Mouse (Mus musculus) limb, embryonic 14.5 days (tissue): ENCODE results near the gene Rtp3. TPM values are rescaled to one million over a fixed set of nuclear protein-coding genes. Genes with fewer than 3 reads are reported as not detected.

ENCODE experiments used
- ATAC-seq: fragments of 200-750 bp; cut with Nextera tagmentation; 2 replicates; pipeline ENCODE4 v1.8.0; 2017; ENCODE audit warnings: low read depth, moderate number of reproducible peaks, moderate TSS enrichment; ENCODE audit not compliant: low FRiP score
- DNase-seq: peaks from one replicate; pipeline ENCODE4 v3.0.0-alpha.2; 2015; ENCODE audit warnings: low spot score
- H3K27ac ChIP-seq: fragments of 300-500 bp; sonication (generic); replicated peaks from 2 replicates; pipeline ENCODE4 v1.5.1; 2014; ENCODE audit warnings: low read depth, mild to moderate bottlenecking, low read length, moderate library complexity, mixed read lengths
- H3K27me3 ChIP-seq: fragments of 300-500 bp; sonication (generic); 2 replicates; pipeline ENCODE4 v1.6.1; 2014; ENCODE audit warnings: low read length, mixed read lengths; ENCODE audit not compliant: control insufficient read depth, insufficient read depth
- H3K36me3 ChIP-seq: fragments of 300-500 bp; sonication (generic); 2 replicates; pipeline ENCODE4 v1.6.1; 2014; ENCODE audit warnings: mild to moderate bottlenecking, low read length, moderate library complexity, mixed read lengths; ENCODE audit not compliant: control insufficient read depth, insufficient read depth
- H3K4me1 ChIP-seq: fragments of 300-500 bp; sonication (generic); 2 replicates; pipeline ENCODE4 v1.6.1; 2014; ENCODE audit warnings: antibody characterized with exemption, low read length, mixed read lengths; ENCODE audit not compliant: control insufficient read depth, insufficient read depth
- H3K4me2 ChIP-seq: fragments of 300-500 bp; sonication (generic); replicated peaks from 2 replicates; pipeline ENCODE4 v1.6.1; 2014; ENCODE audit warnings: low read depth, mild to moderate bottlenecking, low read length, moderate library complexity; ENCODE audit not compliant: severe bottlenecking
- H3K4me3 ChIP-seq: fragments of 300-500 bp; sonication (generic); replicated peaks from 2 replicates; pipeline ENCODE4 v1.5.1; 2014; ENCODE audit warnings: low read length
- H3K9ac ChIP-seq: fragments of 300-500 bp; sonication (generic); 2 replicates; pipeline ENCODE4 v1.6.1; 2014; ENCODE audit warnings: mild to moderate bottlenecking, low read depth, low read length, moderate library complexity; ENCODE audit not compliant: severe bottlenecking
- H3K9me3 ChIP-seq: fragments of 300-500 bp; sonication (generic); 2 replicates; pipeline ENCODE4 v1.6.1; 2016; ENCODE audit warnings: low read length; ENCODE audit not compliant: control insufficient read depth
- POLR2A ChIP-seq: fragments of 200-500 bp; IDR thresholded peaks from 2 replicates; pipeline ENCODE4 v1.8.0; 2012; ENCODE audit warnings: inconsistent platforms, mild to moderate bottlenecking, moderate library complexity, borderline replicate concordance; ENCODE audit not compliant: insufficient read depth, insufficient read length; ENCODE audit errors: extremely low read depth
- WGBS: fragments of 180-500 bp; shearing (Covaris S2); extraction: QIAGEN DNeasy Blood & Tissue Kit; methylation state at CpG from one replicate; pipeline ENCODE4 v1.1.7; 2014; 5-methylcytosine and 5-hydroxymethylcytosine counted together
- polyA plus RNA-seq, 2 experiments: library from polyadenylated mRNA; depleted of rRNA in 1 of 2; stranded (reverse) in 1 of 2; unstranded in 1 of 2; fragments of >200 nt; fragmentation: Nextera tagmentation in 1 of 2; extraction: Ambion mirVana in 1 of 2; gene quantifications; 2 replicates each; pipeline versions ENCODE4 v1.2.1 to v1.2.3; 2012 to 2014

The Rtp3 gene
- polyA plus RNA-seq (2012; rRNA removed) (0.20 and 0.24 TPM in 2 replicates), polyA plus RNA-seq (2014; fragmentation: Nextera tagmentation; extraction: Ambion mirVana) (not detected in 2 replicates)

DNA sequence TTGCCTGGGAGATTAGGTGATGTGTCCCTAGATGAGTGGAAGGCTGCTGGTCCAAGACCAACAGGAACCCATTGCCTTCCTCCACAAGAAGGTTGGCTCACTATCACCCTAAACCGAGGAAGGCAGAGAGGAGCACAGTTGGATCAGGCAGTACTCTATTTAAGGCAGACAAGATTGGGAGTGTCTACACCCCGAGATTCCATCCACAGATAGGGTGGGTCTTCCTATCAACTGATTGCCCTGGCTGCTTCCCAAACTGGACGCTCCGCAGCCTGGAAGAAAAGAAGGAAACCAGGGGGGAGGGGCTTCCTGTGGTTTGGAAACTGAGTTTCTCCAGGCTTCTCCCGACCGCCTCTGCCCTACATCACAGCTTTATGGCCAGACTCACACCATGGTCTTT, at the start of gene Rtp3:
Rtp3 (minus strand) TSS at position 380 of the 400 bp plus-strand sequence.
- no peaks in the 10 kb centered on the region for H3K9me3 ChIP-seq
- TF ChIP-seq POLR2A, result no peak
- H3K4me3 ChIP-seq, result no peak within 1 kb of the TSS
- no peaks in the 10 kb centered on the region for H3K27me3 ChIP-seq
- ATAC-seq, result no peak
- no peak within 1 kb of the TSS for H3K9ac ChIP-seq
- DNase-seq, result no peak
- H3K4me2 ChIP-seq, result no peak within 1 kb of the TSS
- no peaks in the 10 kb centered on the region for H3K36me3 ChIP-seq
- H3K4me1 ChIP-seq, result no peaks in the 10 kb centered on the region
- 76% methylated on average over 6 of the region's 6 CpGs for WGBS
- H3K27ac ChIP-seq, result no peak within 1 kb of the TSS

DNA sequence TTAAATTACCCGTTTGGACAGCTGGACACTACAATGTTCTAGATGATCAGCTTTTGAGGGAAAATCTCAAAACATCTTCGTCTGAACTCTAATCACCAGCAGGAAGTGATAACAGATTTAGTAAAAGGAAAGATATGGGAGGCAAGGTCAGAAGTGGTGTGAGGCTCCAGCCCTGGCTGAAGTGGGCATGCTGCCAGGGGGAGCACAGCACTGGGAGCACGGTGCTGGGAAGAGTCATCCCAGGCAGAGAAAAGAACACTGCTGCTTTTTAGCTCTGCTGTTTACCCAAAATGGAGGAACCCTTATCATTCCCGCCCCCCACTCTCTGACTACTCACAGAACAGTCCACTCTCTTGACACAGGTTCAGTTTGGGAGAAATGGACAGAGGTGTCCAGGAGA, 49.6 kb upstream of the Rtp3 start:
- Histone ChIP-seq H3K27me3 (no peaks in the 10 kb centered on the region), H3K27ac (no peak overlapping the region), H3K4me3 (no peak overlapping the region), H3K36me3 (no peaks in the 10 kb centered on the region), H3K4me1 (no peaks in the 10 kb centered on the region), H3K9me3 (no peaks in the 10 kb centered on the region), H3K9ac (no peak overlapping the region), H3K4me2 (no peak overlapping the region)
- ATAC-seq, result no peak
- TF ChIP-seq POLR2A, result no peak
- DNase-seq, result no peak
- WGBS, result 89% methylated on average over 4 of the region's 4 CpGs

DNA sequence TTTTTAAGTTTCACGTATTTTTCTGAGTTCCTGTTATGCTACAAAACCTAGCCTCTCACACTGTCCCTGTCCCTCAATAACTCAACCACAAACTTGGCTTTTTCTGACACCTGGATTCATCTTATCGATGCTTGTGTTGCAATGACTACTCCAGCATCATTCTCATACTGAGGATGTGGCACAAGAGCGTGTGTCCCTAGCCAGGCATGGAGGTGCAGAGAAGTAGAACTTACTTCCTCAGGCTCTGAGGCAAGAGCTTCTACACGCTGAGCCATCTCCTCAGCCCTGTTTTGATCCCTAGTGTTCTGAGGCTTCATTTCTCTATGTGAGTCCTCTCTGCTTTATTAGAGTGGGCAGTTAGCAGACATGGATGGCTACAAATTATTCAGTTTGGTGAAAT, 43.3 kb upstream of the Rtp3 start:
- no peak for TF ChIP-seq POLR2A

DNA sequence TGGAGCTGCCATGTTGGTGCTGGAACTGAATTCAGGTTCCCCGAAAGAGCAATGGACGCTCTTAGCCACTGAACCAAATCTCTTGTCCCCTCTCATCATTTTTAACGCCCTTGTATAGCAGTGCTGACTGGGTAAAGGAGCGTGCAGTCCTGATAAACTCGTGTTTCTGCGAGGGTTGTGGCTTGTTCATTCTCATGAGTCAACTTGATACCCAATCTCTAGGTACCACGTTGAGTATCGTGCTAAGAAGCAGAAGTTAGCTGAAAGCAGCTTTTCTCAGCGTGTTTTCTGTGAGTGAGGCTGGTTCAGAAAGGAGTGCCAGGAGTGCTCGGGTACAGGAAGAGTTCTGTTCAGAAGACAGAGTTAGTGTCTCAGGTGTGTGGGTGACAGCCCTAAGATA, 36.4 kb upstream of the Rtp3 start:
- H3K9me3 ChIP-seq, result no peaks in the 10 kb centered on the region
- no peak for ATAC-seq
- 87% methylated on average over 10 of the region's 10 CpGs for WGBS
- H3K4me1 ChIP-seq, result no peaks in the 10 kb centered on the region
- H3K27ac ChIP-seq, result no peak overlapping the region
- no peak overlapping the region for H3K9ac ChIP-seq
- H3K36me3 ChIP-seq, result no peaks in the 10 kb centered on the region
- H3K27me3 ChIP-seq, result no peaks in the 10 kb centered on the region
- no peak overlapping the region for H3K4me2 ChIP-seq
- TF ChIP-seq POLR2A, result no peak
- DNase-seq, result no peak
- H3K4me3 ChIP-seq, result no peak overlapping the region

More for the DNA sequence above, 43.3 kb upstream of the Rtp3 start:
- no peak overlapping the region for H3K4me2 ChIP-seq
- DNase-seq (no peak), ATAC-seq (no peak)
- H3K27me3 ChIP-seq, result no peaks in the 10 kb centered on the region
- no peak overlapping the region for H3K4me3 ChIP-seq
- H3K9me3 ChIP-seq, result no peaks in the 10 kb centered on the region
- no peaks in the 10 kb centered on the region for H3K36me3 ChIP-seq
- 89% methylated on average over 4 of the region's 4 CpGs for WGBS
- no peak overlapping the region for H3K9ac ChIP-seq
- H3K4me1 ChIP-seq, result no peaks in the 10 kb centered on the region
- H3K27ac ChIP-seq, result no peak overlapping the region

DNA sequence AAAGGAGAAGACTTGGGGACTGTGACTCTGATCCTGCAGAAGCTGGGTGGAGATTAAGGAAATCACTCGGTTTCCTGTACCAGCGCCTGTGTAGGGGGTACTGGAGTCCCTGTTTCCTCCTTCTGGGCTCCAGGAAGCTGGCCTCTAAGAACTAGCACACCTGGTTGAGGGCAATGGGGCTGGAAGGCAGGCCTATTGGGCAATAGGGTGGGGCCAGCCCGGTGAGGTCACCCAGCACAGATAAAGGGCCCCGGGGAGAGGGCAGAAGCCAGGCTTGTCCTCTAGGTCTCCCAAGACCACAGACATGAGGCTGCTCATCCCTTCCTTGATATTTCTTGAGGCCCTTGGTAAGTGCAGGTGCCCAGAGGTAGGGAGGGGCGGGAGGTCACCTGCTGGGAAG, 28.6 kb upstream of the Rtp3 start, which contains the start of gene Ltf:
Ltf (plus strand) TSS at position 250 of the 400 bp plus-strand sequence.
- WGBS, result 77% methylated on average over 5 of the region's 5 CpGs
- no peak for TF ChIP-seq POLR2A
- Histone ChIP-seq H3K36me3 (no peaks in the 10 kb centered on the region), H3K27me3 (no peaks in the 10 kb centered on the region), H3K4me3 (no peak within 1 kb of the TSS), H3K9ac (no peak within 1 kb of the TSS), H3K4me2 (no peak within 1 kb of the TSS), H3K9me3 (no peaks in the 10 kb centered on the region), H3K4me1 (no peaks in the 10 kb centered on the region), H3K27ac (no peak within 1 kb of the TSS)
- DNase-seq (no peak), ATAC-seq (no peak)

DNA sequence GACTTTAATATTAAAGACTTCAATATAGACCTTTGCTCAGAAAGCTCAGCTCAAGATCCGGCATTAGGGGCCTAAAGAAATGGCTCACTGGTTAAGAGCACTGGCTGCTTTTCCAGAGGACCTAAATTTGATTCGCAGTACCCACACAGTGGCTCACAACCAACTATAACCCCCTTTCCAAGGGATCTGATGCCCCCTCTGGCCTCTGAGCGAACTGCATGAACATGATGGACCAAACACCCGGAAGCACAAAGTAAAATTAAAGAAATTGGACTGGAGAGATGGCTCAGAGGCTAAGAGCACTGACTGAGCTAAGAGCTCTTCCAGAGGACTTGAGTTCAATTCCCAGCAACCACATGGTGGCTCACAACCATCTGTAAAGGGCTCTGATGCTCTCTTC, 25.3 kb upstream of the Rtp3 start:
- Histone ChIP-seq H3K4me1 (no peaks in the 10 kb centered on the region), H3K9me3 (no peaks in the 10 kb centered on the region), H3K36me3 (no peaks in the 10 kb centered on the region), H3K4me3 (no peak overlapping the region), H3K4me2 (no peak overlapping the region), H3K27me3 (no peaks in the 10 kb centered on the region), H3K9ac (no peak overlapping the region), H3K27ac (no peak overlapping the region)
- no peak for DNase-seq
- 81% methylated on average over 4 of the region's 4 CpGs for WGBS
- TF ChIP-seq POLR2A, result no peak
- no peak for ATAC-seq
